Mouse (Mus musculus) limb, embryonic 13.5 days (tissue): Measurements from ENCODE around the gene Ccdc117. TPM values are rescaled to one million over a fixed set of nuclear protein-coding genes. Genes with fewer than 3 reads are reported as not detected.
"Not testable (repeated sequence)": the region's sequence is repeated elsewhere in the genome, so short reads cannot be mapped to it uniquely, and the experiment has no call there.

Experiments used
- ATAC-seq: fragments of 200-750 bp; cut with Nextera tagmentation; 2 replicates; pipeline ENCODE4 v1.8.0; 2017; ENCODE audit warnings: low read depth, moderate number of reproducible peaks, moderate TSS enrichment; ENCODE audit not compliant: low FRiP score
- H3K27ac ChIP-seq: fragments of 300-500 bp; sonication (generic); 2 replicates; pipeline ENCODE4 v1.5.1; 2015; ENCODE audit warnings: inconsistent platforms, mild to moderate bottlenecking, moderate library complexity
- H3K27me3 ChIP-seq: fragments of 300-500 bp; sonication (generic); 2 replicates; pipeline ENCODE4 v1.6.1; 2015; ENCODE audit warnings: mild to moderate bottlenecking, inconsistent platforms
- H3K36me3 ChIP-seq: fragments of 300-500 bp; sonication (generic); 2 replicates; pipeline ENCODE4 v1.6.1; 2015; ENCODE audit warnings: inconsistent platforms, mild to moderate bottlenecking, moderate library complexity
- H3K4me1 ChIP-seq: fragments of 300-500 bp; sonication (generic); 2 replicates; pipeline ENCODE4 v1.6.1; 2015; ENCODE audit warnings: inconsistent platforms
- H3K4me2 ChIP-seq: fragments of 300-500 bp; sonication (generic); replicated peaks from 2 replicates; pipeline ENCODE4 v1.6.1; 2015; ENCODE audit warnings: inconsistent platforms, mild to moderate bottlenecking, moderate library complexity
- H3K4me3 ChIP-seq: fragments of 300-500 bp; sonication (generic); 2 replicates; pipeline ENCODE4 v1.5.1; 2015; ENCODE audit warnings: moderate library complexity, mild to moderate bottlenecking, inconsistent platforms
- H3K9ac ChIP-seq: fragments of 300-500 bp; sonication (generic); 2 replicates; pipeline ENCODE4 v1.6.1; 2015; ENCODE audit warnings: mild to moderate bottlenecking, inconsistent platforms
- H3K9me3 ChIP-seq: fragments of 300-500 bp; sonication (generic); 2 replicates; pipeline ENCODE4 v1.6.1; 2016; ENCODE audit warnings: inconsistent platforms
- WGBS: fragments of 180-500 bp; shearing (Covaris S2); methylation state at CpG from one replicate; pipeline ENCODE4 v1.1.7; 2015; 5-methylcytosine and 5-hydroxymethylcytosine counted together
- polyA plus RNA-seq: library from polyadenylated mRNA; unstranded; fragments of >200 nt; fragmentation: Nextera tagmentation; extraction: Ambion mirVana; gene quantifications from 2 replicates; pipeline ENCODE4 v1.2.1, GENCODE M21; 2015

Ccdc117 gene
- polyA plus RNA-seq, 1 experiment from 2014 or later = 21.7 TPM

DNA sequence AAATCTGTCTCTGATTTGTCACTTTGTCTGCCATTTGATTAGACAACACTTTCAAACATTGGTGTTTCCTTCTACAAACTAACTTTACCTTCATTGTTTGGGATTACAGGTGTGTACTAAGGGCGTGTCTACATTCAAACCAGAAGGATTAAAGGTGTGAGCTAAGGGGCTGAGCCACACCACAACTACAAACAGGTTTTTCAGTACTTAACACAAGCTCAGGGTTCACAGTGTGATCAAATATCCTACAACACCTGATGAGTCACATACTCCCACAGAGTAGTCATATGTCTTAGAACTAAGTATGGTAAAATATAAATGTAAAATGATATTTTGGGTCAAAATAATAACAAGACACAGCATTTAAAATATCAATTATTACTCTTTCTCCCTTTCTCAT is 9.9 kb upstream of the Ccdc117 start:
- no peaks in the 10 kb centered on the region for H3K4me1 ChIP-seq
- H3K4me2 ChIP-seq = no peak overlapping the region
- no peaks in the 10 kb centered on the region for H3K36me3 ChIP-seq
- ATAC-seq = no peak
- no peak overlapping the region for H3K9ac ChIP-seq
- H3K27me3 ChIP-seq = no peaks in the 10 kb centered on the region
- no peaks in the 10 kb centered on the region for H3K9me3 ChIP-seq
- no peak overlapping the region for H3K4me3 ChIP-seq
- 52% methylated on average over 1 of the region's 1 CpGs for WGBS
- no peak overlapping the region for H3K27ac ChIP-seq

DNA sequence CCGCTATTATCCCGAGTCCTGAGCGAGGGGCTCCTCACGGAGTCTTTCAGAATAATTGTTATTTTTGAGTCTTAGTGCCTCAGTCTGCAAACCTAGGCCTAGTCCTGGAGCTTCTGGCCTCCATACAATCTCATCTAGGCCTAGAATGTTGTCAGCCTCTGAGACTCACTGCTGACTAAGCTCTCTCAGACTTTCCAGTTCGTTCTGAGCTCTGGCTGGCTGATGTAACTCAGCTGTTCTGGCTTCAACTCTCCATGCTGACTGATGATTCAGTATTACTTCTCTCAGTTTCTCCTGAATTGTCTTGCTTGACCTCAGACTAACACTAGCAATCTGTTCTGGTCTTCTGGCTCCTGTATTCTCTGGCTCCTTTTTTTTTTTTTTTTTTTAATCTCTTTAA is 9.4 kb upstream of the Ccdc117 start:
- no peak for ATAC-seq
- H3K27me3 ChIP-seq = no peaks in the 10 kb centered on the region

DNA sequence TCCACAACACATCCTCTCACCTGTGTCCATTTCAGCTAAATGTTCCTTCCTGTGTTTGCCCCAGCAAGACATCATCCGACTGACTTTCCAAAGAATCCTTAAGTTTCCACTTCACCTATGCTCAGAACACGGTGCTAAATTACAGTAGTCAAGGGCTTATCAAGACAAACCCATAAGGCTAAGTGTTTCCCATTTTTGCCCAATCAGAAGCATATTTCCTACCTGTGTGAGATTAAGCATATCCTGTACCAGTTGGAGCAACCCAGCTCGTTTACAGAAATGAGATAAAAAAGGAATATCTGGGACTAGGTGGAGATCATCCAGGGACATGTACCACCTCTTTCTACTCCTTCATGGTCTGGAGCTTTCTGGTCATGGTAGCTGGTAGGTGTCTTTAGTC is 4.7 kb upstream of the Ccdc117 start:
- Histone ChIP-seq H3K27ac (no peak overlapping the region), H3K4me2 (no peak overlapping the region), H3K27me3 (no peaks in the 10 kb centered on the region), H3K9ac (no peak overlapping the region), H3K4me3 (no peak overlapping the region), H3K9me3 (no peaks in the 10 kb centered on the region), H3K36me3 (no peaks in the 10 kb centered on the region), H3K4me1 (no peaks in the 10 kb centered on the region)
- 86% methylated on average over 3 of the region's 3 CpGs for WGBS
- no peak for ATAC-seq

More for the DNA sequence above, 9.4 kb upstream of the Ccdc117 start:
- Histone ChIP-seq H3K9me3 (no peaks in the 10 kb centered on the region), H3K27ac (no peak overlapping the region), H3K4me1 (no peaks in the 10 kb centered on the region), H3K4me2 (no peak overlapping the region), H3K9ac (no peak overlapping the region), H3K4me3 (no peak overlapping the region), H3K36me3 (no peaks in the 10 kb centered on the region)
- 80% methylated on average over 5 of the region's 5 CpGs for WGBS

DNA sequence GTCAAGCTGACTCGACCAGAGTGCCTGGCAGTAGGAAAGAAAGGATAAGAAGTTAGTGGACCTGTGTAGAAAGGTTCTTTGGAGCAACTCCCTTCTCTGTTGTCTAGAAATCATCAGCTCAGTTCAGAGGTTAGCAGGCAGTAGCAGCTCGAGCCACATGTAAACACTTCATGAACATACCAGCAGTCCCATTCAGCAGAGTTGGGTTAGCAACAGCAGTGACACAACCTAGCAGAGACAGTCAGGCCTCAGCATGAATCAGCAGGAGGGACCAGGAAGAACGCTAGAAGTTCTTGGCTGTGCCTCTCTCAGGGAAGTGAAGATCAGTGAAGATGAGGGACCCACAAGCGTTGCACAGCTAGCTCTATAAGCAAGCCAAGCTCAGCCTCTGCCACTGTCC is 3.5 kb upstream of the Ccdc117 start:
- no peaks in the 10 kb centered on the region for H3K27me3 ChIP-seq
- 80% methylated on average over 4 of the region's 4 CpGs for WGBS

DNA sequence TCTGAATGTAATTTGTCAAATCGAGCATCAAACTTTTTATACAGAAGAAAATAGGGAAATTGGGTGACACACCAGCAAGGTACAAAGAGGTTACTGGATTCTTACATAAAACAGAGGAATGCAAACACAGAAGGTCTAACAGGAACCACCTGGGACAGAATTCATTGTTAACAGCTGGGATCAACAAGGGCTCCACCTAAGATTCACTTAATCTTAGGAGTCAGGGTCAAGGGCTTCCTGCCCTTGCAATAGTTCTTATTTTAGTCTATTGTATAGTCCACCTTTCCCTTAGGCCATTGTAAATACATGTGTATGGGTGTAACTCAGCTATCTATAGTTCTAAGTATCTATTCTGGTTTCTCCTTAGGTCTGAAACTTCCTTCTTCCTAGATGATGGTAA is 2.7 kb upstream of the Ccdc117 start:
- H3K4me2 ChIP-seq, H3K9me3 ChIP-seq, H3K36me3 ChIP-seq, ATAC-seq, H3K4me1 ChIP-seq, H3K27ac ChIP-seq, H3K27me3 ChIP-seq, H3K9ac ChIP-seq, H3K4me3 ChIP-seq: not testable (repeated sequence)
- 94% methylated on average over 1 of the region's 1 CpGs for WGBS

More for the DNA sequence above, 3.5 kb upstream of the Ccdc117 start:
- Histone ChIP-seq H3K36me3 (no peaks in the 10 kb centered on the region), H3K4me2 (no peak overlapping the region), H3K9ac (no peak overlapping the region), H3K4me1 (peaks cover 6% of the 10 kb centered on the region), H3K27ac (no peak overlapping the region), H3K4me3 (no peak overlapping the region), H3K9me3 (no peaks in the 10 kb centered on the region)
- ATAC-seq = no peak

DNA sequence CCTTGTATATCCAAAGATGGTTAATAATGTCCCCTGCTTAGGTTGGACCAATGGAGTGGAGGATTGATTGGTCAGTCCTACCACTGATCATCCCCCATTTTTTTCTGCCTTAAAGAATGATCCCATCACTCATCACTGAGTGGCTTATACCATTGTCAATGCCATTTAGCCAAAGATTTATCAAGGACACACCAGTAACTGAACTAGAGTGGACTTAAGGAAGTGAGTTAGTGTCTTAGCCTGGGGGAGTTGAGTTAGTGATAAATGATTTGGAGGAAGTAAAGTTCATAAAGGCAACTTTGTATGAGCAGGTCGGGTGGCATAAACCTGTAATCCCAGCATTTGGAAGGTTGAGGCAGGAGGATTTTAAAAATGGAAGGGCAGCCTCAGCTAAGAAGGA is 1.3 kb upstream of the Ccdc117 start:
- no peaks in the 10 kb centered on the region for H3K9me3 ChIP-seq
- H3K36me3 ChIP-seq = peaks cover 14% of the 10 kb centered on the region
- H3K9ac ChIP-seq = no peak overlapping the region
- H3K4me2 ChIP-seq = no peak overlapping the region
- WGBS = 80% methylated on average over 1 of the region's 1 CpGs
- H3K4me3 ChIP-seq = no peak overlapping the region
- ATAC-seq = no peak
- no peaks in the 10 kb centered on the region for H3K27me3 ChIP-seq
- H3K4me1 ChIP-seq = peaks cover 19% of the 10 kb centered on the region
- no peak overlapping the region for H3K27ac ChIP-seq

DNA sequence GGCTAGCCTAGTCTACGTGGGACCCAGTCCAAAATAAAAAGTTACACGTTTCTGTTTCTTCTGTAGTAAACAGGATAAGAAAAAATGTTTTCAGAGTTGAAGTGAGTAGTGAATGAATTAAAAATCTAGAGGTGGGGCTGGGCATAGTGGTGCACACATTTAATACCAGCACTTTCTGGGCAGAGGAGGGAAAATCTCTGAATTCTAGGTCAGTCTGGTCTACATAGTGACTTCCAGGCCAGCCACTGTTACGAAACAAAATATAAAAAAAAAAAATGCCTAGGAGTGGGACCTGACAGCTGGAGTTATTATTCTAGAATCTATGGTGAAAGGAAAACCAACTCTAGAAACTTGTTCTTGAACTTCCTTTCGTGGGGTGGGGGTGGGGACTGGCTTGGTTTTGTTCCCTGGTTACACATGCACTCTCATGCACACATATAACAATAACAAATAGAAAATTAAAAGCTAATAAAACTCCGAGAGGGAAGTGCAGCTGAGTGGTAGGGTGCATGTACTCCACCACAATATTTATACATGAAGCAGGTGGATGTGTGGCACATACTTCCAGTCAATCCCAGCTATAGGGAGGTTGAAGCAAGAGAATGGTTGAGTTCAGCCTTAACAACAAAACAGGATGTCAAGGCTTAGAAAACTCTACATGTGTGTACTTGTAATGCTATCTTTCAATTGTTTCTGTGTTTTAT is 647 bp upstream of the Ccdc117 start:
- peaks cover 22% of the 10 kb centered on the region for H3K4me1 ChIP-seq
- no peak overlapping the region for H3K9ac ChIP-seq
- H3K27ac ChIP-seq = no peak overlapping the region
- H3K27me3 ChIP-seq = no peaks in the 10 kb centered on the region
- no peak for ATAC-seq
- H3K9me3 ChIP-seq = no peaks in the 10 kb centered on the region
- 54% methylated on average over 5 of the region's 5 CpGs for WGBS
- H3K4me3 ChIP-seq = peak overlapping the region; percentile 92
- peak overlapping the region; percentile 67 for H3K4me2 ChIP-seq
- H3K36me3 ChIP-seq = peaks cover 20% of the 10 kb centered on the region

DNA sequence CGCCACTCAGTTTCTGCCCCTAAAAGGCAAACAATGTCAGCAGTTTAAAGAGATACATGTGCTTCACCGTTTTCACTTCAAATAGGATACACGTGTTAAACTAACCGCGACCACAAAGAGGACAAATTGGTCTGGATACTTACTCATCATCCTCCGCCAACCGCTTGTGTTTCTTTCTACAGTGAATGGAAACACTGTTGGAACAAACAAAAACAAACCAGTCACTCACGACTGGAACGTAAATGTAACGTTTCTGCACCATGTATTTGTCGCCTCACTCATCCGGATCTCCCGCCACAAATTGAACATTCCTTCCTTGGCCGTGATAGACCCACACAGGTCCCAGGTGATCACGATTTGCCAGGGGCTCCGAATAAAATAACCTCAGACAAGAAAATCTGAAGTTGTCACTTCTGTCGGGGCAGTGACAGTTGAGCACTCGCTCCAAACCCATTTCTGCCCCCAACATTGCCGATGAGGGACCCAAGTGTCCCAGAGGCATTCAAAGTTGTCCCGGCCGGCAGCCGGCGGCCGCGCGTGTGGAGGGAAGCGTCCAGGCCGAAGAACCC is 673 bp downstream of the Ccdc117 start:
- peak overlapping the region; percentile 92 for H3K4me3 ChIP-seq
- H3K27ac ChIP-seq = peak overlapping the region; percentile 85
- H3K9me3 ChIP-seq = no peaks in the 10 kb centered on the region
- H3K9ac ChIP-seq = peak overlapping the region; percentile 93
- peaks cover 22% of the 10 kb centered on the region for H3K4me1 ChIP-seq
- 1% methylated on average over 28 of the region's 28 CpGs for WGBS
- no peaks in the 10 kb centered on the region for H3K27me3 ChIP-seq
- peaks cover 20% of the 10 kb centered on the region for H3K36me3 ChIP-seq
- peak overlapping the region; percentile 67 for H3K4me2 ChIP-seq
- no peak for ATAC-seq

DNA sequence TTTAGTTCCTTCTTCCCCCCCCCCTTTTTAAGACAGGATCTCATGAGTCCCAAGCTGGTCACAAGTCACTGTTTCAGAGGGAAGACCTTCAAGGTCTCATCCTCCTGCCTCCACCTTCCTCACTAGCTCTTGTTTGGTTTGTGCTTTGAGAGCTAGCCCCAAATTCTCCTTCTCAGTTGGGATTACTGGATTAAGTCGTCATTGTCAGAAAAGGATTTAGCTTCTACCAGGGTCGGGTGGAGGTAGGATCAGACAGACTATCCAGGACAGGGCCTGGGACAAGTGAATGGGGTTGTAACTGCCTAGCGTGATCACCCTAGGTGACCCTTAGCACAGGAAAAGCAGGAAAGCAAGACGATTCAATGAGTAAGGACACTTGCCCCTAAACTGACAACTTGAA is 1.7 kb downstream of the Ccdc117 start:
- 50% methylated on average over 4 of the region's 4 CpGs for WGBS
- Histone ChIP-seq H3K36me3 (peaks cover 23% of the 10 kb centered on the region), H3K9me3 (no peaks in the 10 kb centered on the region), H3K4me2 (peak overlapping the region; percentile 67), H3K27ac (no peak overlapping the region), H3K4me1 (peaks cover 22% of the 10 kb centered on the region), H3K4me3 (peak overlapping the region; percentile 92), H3K27me3 (no peaks in the 10 kb centered on the region), H3K9ac (peak overlapping the region; percentile 93)
- ATAC-seq = no peak

DNA sequence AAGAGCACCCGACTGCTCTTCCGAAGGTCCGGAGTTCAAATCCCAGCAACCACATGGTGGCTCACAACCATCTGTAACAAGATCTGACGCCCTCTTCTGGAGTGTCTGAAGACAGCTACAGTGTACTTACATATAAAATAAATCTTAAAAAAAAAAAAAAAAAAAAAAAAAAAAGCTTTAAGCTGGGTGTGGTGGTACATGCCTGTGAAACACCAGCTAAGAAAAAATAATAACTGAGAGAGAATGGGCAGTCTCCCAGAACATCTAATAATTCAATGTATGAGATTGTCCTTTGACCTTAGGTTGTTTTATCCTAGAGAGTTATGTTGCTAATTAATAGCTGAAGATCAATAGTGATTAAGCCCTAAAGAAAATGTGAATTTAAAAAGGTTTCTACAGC is 4.5 kb downstream of the Ccdc117 start:
- ATAC-seq, H3K9me3 ChIP-seq, H3K4me3 ChIP-seq, H3K4me2 ChIP-seq, H3K9ac ChIP-seq, H3K27ac ChIP-seq, H3K27me3 ChIP-seq: not testable (repeated sequence)
- Histone ChIP-seq H3K36me3 (peaks cover 52% of the 10 kb centered on the region), H3K4me1 (peaks cover 22% of the 10 kb centered on the region)
- WGBS = 95% methylated on average over 4 of the region's 4 CpGs

DNA sequence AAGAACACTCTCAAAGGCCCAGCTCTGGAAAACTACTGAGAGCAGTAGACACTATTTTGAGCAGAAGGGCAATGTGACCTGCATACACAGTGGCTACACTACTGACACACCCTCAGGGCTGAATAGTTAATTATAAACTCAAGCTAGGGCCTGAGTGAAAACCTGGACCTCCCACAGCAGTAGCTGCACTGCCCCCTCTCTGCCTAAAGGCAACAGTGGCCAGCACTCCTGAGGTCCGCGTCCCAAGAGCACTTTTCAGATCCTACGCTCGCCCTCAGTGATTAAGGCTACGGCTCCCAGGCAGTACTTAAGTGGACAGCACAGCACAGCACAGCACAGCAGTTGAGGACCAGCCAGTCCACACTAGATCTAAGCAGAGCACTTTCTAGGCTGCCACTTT is 8.9 kb downstream of the Ccdc117 start:
- H3K27me3 ChIP-seq = no peaks in the 10 kb centered on the region
- 87% methylated on average over 5 of the region's 5 CpGs for WGBS
- no peak overlapping the region for H3K4me2 ChIP-seq
- no peak for ATAC-seq
- peaks cover 1% of the 10 kb centered on the region; the same call in 1 of the 2 replicates for H3K4me1 ChIP-seq
- no peak overlapping the region for H3K27ac ChIP-seq
- H3K9me3 ChIP-seq = no peaks in the 10 kb centered on the region
- H3K9ac ChIP-seq = no peak overlapping the region
- no peak overlapping the region for H3K4me3 ChIP-seq
- H3K36me3 ChIP-seq = peaks cover 77% of the 10 kb centered on the region

DNA sequence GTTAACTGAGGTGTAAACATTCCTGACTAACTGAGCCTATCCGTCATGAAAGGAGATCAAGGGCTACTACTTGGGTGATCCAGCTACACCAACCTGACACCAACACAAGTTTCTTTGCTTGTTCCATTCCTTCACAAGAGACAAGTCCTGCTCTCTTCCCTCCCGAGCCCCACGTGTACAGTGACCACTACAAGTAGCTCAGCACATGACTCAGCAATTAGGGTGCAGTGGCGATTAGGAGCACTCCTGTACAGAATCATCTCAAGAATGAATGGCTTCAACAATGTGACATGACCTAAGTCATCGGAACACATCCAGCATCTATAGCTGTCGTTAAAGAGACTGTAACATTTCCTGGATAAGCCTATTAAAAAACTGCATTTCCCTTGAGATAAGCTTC is 11.3 kb downstream of the Ccdc117 start:
- Histone ChIP-seq H3K36me3 (peaks cover 93% of the 10 kb centered on the region), H3K4me2 (no peak overlapping the region)
- WGBS = 78% methylated on average over 6 of the region's 6 CpGs

DNA sequence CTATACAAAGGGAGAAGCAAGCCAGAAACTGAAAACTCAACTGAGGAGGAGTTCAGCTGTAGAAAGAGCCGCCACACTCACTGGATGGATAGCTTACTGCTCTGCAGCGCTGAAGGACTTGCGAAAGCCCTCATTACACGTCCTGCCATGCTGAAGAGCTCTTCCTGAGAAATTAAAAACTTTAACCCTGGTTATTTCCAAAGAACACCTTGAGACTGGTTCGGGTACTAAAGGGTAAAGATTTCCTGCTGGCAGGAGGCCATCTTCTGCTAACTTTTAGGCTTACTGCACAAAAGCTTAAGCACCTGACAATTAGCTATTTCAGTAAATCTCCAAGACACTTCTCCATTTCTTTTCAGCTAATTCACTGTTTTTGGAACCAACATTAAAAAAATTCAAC is 11.8 kb downstream of the Ccdc117 start:
- Histone ChIP-seq H3K4me1 (no peaks in the 10 kb centered on the region), H3K27ac (no peak overlapping the region), H3K4me3 (no peak overlapping the region), H3K36me3 (peaks cover 97% of the 10 kb centered on the region), H3K27me3 (no peaks in the 10 kb centered on the region), H3K9ac (no peak overlapping the region), H3K4me2 (no peak overlapping the region), H3K9me3 (no peaks in the 10 kb centered on the region)
- no peak for ATAC-seq
- WGBS = 88% methylated on average over 5 of the region's 5 CpGs

More for the DNA sequence above, 11.3 kb downstream of the Ccdc117 start:
- Histone ChIP-seq H3K27ac (no peak overlapping the region), H3K4me3 (no peak overlapping the region), H3K4me1 (no peaks in the 10 kb centered on the region), H3K9me3 (no peaks in the 10 kb centered on the region), H3K27me3 (no peaks in the 10 kb centered on the region), H3K9ac (no peak overlapping the region)
- ATAC-seq = no peak
